Mouse (Mus musculus) adrenal gland, adult 8-10 months (tissue): Measurements from ENCODE around the gene Plekhg5. TPM values are rescaled to one million over a fixed set of nuclear protein-coding genes. Genes with fewer than 3 reads are reported as not detected.

ENCODE experiments used
- DNase-seq: peaks from one replicate; pipeline ENCODE4 v3.0.0; 2022
- total RNA-seq, 4 experiments: library from RNA; stranded (reverse); gene quantifications; 2 replicates each; pipeline ENCODE4 v1.2.4; 2022

Plekhg5 gene
- total RNA-seq, 4 experiments from 2014 or later: 8.7 to 19.5 (median 15.4) TPM

DNA sequence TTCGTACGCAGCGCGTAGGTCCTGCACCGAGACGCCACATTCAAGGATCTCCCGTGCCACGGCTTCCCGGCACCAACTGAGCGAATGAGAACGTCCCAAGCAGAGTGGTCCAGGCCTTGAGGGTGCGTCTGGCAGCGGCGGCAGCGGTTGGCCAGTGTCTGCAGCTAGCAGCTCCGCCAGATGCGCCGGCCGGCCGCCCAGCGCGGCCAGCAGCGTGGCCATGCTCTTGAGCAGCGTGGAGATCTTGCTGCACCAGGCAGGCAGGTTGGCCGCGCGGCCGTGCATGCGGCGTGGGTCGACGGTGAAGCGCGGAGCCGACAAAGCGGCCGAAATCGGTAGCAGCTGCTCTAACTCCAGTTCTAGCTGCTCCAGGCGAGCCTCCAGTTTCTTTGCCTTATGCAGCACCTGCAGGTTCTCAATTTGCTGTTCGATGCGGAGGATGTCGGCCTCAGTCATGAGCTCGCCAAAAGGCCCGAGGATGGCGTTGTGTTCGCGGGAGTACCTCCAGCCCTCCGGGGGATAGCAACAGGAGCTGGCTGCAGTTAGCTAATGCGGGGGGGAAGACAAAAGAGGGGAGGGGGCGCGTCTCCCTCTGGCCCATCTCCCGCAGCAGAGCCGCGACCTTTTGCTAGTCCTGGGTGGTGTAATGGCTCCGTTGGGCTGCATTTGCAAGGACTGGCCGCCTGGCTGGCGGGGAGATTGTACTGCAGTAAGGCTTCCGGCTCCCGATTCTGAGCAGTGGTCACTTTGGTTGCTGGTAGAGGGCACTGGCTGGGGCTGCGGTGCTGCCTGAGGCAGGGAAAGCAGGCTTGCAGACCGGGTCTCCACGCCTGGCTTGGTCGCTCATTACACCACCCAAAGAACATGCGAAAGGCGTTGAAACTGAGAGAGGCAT, 54.0 kb downstream of the Plekhg5 start:
- DNase-seq: no peak

DNA sequence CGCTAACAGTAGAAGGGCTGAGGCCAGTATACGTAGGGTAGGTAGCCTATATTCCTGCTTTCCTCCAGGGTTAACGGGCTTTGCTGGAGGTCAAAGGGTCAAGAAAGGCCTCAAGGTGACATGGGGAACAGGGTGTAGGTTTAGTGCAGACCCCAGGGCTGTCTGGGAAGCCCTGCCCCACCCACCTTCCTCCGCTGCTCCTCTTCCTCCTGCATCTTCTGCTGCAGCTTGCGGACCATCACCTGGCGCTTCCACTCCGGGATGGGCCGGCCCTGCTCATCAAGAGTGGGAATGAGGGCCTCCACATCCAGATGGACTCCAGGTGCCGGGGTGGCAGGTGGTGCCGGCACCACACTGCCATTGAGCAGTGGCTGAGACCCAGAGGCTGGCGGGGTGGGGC, 55.6 kb downstream of the Plekhg5 start:
- no peak for DNase-seq

DNA sequence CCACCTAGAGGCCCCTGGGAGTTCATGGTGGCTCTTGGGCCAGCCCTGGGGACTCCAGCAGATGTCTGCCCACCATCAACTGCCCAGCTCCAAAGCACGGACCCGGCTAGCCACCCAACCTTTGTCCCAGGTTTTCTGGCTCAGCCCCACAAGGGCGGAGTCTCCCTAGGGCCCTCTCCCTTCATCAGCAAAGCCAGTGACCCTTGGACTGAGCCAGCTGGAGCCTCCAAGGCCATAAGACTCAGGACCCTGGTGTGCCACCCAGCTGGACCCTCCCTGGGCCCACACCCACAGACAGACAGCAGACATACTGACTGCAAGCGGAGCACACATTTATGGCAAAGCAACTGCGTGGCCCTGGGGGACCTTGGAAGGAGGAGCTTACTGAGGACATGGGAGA, 56.5 kb downstream of the Plekhg5 start:
- DNase-seq: no peak

DNA sequence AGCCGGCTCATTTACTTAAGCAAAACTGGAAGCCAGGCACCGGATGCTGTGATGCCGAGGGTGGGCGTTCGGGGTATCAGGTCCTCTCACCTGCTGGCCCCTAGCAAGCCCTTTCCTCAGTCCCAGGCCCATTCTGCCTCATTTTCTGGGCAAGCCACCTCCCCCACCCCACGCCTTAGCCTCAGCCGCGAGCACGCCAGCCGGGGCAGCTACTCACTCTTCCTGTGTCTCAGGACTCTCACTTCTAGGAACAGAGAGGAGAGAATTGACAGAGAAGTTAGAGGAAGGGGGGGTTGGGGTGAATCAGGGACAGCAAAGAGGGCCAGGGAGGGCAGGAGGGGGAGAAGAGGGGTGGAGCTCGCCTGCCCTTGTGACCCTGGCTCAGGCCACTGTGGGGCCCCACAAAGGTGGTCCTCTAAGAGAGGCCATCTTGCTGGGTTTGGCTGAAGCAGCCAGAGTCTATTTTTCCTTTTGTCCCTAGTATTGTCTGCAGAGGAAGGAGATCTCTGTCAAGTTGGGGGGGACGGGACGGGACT, 57.2 kb downstream of the Plekhg5 start:
- no peak for DNase-seq

DNA sequence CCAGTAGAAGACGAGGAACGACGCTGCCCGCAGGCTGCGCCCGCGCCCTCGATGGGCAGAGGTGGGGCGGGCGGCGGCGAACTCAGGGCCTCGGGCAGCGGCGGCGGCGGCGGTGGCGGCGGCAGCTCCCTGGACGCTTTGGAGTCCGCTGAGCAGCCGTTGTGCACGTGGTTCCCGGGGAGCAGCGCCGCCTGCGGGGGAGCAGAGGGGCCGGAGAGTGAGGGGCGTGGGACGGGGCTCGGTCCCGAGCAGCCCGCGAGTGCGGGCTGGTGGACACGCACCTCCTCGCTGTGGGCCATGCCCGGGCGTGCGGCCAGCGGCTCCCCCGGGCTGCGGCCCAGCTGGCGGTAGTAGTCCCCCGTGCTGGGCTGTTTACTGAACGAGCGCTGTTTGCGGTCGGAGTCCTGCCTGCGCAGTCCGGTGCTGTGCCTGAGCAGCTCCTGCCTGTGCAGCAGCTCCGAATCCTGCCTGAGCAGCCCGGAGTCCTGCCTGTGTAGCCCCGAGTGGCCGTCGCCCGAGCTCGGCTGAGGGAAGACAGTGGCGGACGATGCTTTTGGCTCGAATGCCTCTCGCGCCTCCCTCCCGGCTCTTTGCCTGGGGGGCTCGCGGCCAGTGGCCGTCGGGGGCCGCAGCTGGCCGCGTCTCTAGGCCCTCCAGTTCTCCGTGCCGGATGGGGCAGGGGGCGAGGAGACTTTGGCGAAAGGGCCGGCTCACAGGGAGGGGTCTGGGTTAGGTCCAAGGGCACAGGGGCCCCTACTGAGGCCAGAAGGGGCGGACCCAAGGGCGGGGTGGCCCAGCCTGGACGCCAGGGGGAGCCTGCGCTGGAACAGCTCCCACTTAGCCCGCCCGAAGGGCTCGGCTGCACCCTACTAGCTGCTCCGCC, 58.7 kb downstream of the Plekhg5 start:
- no peak for DNase-seq

DNA sequence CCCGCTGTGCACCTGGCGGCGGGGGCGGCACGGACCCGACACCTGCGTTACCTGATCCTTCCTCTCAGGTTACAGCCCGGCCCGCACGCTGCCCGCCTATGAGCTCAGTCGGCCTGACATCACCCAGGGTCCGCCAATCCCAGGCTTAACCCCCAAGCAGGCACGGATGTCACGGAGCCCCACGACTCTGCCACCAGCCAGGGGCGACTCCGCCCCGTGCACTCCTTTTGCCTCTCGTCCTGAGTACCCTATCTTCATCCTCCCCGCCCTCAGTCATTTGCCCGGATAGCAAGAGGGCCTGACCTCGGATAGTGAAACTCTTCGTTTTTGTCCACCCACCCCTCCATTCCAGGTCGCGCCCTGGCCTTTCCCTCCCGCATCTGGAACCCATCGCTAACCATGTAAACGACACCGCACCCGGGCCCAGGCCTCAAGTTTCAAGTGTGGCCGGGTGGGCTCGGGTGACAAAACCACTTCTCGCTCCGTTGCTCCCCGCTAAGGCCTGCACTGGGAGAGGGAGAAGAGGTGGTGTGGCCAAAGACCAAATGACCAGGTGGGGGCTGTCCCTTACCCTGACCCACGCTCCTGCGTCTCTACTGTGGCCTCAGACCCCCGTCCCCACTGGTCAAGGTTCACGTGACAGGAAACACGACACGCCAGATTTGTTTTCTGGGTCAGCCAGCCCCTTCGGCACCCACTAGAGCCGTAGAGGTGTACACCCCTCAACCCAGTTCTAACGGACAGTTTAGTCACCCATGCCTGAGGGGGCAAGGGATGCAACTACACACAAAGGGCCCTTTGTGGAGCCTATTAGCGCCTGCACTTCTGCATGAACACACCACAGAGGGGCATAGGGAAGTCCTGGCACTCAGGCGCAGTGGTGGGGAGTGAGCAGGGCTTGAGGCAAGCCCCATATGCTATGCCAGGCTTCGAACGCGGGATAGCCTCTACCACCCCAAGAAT, 59.8 kb downstream of the Plekhg5 start:
- no peak for DNase-seq

DNA sequence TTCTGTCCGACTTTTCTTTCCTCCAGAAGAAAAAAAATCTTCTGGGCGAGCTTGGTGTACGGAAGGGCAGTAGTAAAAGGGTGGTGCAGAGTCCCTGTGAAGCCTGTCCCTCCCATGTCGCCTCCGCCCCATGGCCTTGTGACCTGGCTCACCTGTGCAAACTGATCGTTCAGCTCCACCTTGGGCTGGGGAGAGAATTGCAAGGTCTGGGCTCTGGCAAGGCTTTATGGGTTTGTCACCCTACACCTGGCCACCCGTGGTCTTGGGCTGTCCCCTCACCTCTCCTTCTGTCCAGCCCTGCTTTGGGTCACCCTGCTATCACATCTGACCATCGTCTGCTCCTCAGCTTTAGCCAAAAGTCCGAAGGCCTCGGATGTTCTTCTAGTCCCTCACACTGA, 60.5 kb downstream of the Plekhg5 start:
- no peak for DNase-seq

DNA sequence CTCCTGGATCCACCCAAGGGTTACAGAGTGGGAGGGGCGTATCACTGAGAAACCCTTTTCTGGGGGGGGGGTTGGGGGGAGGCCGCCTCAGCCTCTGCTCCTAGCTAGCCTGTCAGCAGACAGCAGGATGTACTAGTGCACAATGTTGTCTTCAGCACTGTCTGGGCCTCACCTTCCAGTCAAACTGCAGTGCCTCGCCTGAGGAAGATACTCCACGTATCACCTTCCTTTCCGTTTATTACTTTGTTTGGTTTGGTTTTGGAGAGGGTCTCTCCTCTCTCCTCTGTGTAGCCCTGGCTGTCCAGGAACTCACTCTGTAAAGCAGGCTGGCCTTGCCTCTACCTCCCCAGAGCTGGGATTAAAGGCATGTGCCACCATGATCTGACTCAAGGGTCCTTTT, 60.9 kb downstream of the Plekhg5 start:
- DNase-seq: no peak

DNA sequence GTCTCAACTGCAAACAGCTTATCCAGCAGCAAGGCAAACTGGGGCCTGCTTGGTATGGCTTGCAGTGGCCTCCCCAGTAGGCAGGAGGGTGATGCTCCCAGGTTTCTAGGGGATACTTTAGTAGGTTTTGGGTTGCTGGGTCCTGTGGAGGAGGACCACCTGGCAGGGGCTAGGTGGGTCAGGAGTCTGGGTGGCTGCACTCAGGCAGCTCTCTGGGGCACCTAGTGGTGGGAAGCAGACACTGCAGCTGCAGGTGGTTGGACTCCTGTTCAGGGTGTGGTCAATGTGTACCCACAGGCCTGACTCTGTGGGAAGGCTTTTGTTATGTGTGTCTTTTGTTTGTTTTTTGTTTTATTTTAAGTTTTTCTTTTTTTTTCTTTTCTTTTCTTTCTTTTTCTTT, 62.2 kb downstream of the Plekhg5 start:
- no peak for DNase-seq

DNA sequence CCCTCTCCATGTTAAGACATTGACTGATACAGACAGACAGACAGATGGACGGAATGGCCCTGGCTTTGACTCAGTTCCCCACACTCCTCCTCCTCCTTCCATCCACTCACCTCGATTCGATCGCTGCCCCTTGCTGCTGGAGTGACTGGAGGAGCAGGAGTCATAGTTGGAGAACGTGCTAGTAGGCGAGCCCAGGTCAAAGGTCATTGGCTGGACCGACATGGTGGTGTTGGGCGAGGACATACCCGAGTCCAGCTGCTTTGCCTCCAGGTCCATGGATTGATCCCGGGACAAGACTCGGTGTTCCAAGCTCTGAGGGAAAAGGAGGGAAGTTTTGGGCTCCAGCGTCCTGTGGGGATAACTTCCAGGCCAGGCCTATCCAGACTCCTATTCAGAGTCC, 63.1 kb downstream of the Plekhg5 start:
- DNase-seq: no peak

DNA sequence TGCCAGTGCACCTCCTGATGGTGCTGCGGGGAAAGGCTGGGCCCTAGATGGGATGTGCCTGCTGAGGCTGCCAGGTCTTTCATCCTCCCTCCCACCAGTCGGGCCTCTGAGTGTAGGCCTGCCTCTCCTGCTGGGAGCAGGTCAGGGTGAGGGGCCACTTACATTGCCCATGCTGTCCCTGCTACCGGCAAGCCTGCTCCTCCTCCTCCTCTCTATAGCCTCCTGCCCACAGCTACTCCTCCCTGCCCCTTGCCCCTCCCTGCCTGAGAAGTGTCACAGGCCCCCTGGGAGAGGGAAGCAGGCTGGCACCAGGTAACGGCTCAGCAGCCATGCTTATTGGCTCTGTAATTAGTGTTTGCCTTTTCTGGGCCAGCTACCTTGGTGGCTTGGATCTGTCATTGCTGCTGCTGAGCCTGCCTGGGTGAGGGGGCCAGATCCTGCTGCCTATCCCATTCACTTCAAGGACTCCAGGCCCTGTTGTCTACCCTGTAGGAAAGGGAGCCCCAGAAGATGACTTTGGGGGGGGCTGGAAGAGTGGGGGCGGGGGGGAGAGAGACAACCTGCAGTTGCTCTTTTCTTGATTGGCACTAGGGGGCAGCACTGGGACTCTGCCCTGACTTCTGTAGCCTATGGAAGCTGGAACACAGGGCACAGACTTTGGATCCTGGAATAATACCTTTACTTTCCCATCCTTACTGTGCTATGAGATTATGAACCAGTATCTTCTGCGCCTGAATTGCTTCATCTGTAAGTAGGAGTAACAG, 64.0 kb downstream of the Plekhg5 start:
- no peak for DNase-seq

DNA sequence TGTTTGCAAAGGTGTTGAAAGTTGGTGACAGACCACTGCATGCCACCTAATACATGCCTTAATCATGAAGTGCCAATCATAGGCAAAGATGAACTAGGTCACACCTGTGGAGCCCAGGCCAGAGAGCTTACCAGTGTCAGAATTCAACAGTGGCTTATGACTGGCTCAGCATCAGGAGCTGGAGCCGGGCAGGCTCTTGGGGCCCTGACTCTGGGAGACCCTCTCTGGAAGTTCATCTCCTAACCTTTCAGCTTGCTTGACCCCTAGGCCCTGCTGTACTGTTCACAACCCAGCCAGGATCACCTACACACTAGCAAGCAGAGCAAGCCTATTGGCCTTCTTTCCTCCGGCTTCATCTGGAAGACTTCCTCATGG, 64.6 kb downstream of the Plekhg5 start:
- no peak for DNase-seq

DNA sequence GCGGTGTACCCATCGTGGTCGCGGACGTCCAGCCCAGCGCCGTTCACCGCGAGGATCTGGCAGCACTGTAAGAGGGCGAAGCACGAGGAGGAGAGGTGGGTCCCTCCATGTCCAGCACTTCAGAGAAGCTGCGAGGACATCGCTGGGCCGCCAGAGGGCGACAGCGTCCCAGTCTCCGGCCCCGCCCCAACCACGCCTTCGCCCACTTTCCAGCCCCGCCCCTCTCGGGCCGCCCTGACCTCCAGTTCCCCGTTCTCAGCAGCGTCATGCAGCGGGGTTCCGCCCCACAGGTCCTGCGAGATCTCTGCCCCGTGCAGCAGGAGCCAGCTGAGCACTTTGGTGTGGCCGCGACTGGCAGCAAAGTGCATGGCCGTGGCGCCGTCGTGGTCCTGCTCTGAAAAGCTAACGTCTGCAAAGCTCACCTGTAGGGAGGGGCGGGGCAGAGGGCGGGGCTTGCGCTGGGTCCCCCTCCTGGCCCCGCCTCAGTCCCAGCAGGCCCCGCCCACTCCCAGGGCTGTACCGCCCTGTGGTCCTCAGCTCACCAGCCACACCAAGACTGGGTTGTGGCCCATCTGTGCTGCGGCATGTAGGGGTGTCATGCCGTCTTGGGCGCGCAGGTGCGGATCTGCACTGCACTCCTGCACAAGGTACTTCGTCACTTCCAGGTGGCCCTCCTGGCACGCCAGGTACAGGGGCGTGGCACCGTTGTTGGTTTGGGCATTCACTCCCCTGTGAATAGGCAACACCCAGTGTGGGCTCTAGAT, 66.4 kb downstream of the Plekhg5 start:
- DNase-seq: peak; percentile 85

DNA sequence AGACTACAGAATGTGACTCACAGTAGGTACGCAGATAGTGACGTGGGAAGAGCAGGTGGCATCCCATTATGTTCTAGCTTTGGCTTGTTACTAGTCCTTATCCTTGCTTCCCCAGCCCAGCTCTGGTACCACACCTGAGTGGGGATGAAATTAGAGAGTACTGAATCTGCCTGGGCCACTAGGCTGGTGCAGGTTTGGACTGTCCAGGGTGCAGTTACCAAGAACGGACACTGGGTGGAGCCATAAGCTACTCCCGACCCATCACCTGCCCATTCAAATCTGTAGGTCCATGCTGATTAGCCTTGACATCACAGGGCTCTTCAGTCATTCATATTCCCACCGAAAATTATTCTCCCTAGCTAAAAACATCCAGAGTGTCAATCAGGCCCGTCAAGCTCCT, 68.1 kb downstream of the Plekhg5 start:
- DNase-seq: no peak

DNA sequence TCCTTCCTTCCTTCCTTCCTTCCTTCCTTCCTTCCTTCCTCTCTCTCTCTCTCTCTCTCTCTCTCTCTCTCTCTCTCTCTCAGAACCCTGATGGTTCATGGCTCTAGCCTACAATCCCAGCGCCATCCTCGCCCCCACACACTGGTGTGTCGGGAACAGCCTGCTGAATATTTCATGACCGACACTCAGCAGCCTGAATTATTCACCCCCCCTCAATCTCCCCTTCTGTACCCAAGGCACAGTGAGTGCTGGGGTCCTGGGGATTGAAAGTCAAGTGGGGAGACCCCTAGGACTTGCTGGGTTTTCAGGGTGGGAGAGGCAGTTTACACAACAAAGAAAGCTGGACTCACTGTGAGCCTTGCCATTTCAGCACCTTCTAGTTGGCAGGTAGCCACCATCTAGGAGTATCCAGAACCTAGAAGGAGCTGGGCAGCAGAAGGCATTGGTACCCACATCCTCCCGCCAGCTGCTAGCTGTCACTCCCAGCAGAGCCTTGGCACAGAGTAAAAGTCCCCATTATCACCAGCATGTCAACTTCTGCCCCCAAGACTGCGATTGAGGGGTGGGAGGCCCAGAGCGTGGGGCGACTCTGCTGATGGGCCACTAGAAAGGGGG, 69.3 kb downstream of the Plekhg5 start:
- no peak for DNase-seq

DNA sequence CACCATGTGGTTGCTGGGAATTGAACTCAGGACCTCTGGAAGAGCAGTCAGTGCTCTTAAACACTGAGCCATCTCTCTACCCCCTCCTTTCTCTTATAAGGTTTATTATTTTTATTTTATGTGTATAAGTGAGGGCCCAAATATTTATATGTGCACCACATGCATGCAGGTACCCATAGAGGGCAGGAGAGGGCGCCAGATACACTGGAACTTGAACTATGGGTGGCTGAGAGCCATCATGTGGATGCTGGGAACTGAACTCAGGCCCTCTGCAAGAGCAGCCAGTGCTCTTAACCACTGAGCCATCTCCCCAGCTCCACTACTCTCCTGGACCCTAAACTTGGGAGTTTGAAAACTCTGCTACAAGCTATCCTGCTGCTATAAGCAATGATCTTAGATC, 71.3 kb downstream of the Plekhg5 start:
- DNase-seq: no peak

DNA sequence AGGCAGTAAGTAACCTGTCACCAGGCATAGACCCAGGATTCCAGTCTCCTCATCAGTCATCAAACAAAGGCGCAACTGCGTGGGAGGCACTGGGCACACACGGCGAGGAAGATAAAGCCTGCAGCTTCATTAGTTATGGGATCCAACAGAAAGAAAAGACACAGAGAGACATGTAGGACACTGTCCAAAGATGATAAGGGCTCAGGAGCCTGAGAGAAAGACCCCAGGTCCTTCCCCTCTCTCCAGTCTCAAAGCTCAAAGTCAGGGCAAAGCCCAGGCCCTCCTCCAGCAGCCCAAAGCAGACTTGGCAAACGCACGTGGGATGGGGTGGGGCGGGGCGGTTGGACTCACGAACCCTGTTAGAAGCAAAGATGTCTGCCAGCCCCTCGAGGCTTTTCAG, 73.2 kb downstream of the Plekhg5 start:
- no peak for DNase-seq

DNA sequence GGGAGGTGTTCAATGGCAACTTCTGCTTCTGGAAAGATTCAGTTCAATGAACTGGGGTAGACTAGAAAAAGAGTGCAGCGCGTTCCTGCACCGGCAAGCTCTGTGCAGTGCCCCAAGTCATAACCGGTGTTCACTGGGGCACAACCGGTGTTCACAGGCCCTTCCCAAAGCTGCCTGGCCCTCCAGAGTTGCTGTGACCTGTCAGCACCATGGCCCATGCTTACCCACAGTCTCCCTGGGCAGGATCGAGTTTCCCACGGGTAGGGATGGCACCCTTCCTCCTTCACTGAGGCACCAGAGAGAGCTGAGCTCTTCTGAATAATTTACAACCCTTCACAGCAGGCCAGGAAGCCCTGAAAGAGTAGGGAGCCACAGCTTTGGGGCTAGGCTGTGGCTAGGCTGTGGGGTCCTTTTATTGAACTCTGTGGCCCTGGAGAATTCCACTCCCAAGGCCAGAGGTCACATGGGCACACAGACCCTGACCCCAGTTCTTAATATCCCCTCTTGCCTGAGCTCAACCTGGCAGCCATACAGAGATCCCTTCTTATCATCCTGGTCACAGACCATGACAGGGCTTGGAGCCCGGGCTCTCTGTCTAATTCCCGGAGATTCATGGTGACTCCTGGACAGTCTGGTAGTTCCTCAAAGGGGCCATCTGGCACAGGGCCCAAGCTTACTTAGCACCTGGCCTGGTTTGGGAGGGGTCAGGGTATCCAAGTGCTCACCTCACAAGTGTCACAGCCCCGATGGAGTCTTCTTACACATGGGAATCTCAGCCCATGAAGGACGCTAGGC, 73.9 kb downstream of the Plekhg5 start:
- DNase-seq: no peak

DNA sequence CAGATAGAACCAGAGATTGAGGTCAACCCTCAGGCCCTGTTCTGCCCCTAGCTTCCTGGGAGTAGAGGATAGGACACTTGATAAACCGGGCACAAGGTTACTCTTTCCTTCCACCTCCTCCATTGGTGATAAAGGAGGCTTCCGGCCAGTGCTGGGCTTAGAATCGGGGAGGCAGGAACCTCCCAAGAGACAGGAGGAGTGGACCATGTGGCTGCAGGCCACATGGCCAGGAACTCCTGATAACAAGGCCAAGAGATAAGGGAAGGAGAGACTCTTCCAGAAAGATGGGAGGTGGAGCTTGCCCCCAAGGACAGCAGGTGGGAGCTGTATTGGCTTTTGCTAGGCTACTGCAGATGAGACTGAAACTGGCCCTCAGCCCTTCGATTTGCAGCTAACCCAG, 78.2 kb downstream of the Plekhg5 start:
- DNase-seq: no peak
